Comparison of ENCODE assay signal across 16 mouse cellular contexts in genomic region chr3:123332330-123333054, GRCm38 (mm10). TPM values are rescaled to one million over a fixed set of nuclear protein-coding genes. Genes with fewer than 3 reads are reported as not detected.
DNase-seq lines count a peak whose midpoint lies in the region; ATAC-seq and TF ChIP-seq lines count a peak whose summit lies in the region.
"Had no signal": no experiment of that assay in that cellular context is flagged by ENCODE, and none has a peak within 500 bp of the region (broad histone marks: within the 10 kb centered on the region; RNA-seq: fewer than 3 reads in every experiment).

No protein-coding gene starts in this region.

- no peak overlapping the region for H3K9ac ChIP-seq in heart, embryonic 16.5 days (ENCODE audit: low read length)
- H3K9ac ChIP-seq in stomach, postnatal 0 days (ENCODE audit: low read length), result no peak overlapping the region
- H3K9ac ChIP-seq in forebrain, embryonic 14.5 days (ENCODE audit: low read length), result no peak overlapping the region
- H3K9ac ChIP-seq: liver, embryonic 13.5 days had no signal

- intact Hi-C loops in heart, postnatal 36 days (cut with DNase I), result no loop called here

- peaks cover 15% of the 10 kb centered on the region for H3K36me3 ChIP-seq in heart, embryonic 16.5 days (ENCODE audit: control insufficient read depth, insufficient read depth)
- peaks cover 24% of the 10 kb centered on the region for H3K36me3 ChIP-seq in megakaryocyte, embryonic 14.5 days (replicated peaks; ENCODE audit: low read length)
- 0 out of 2 replicates have a peak, but pooled peaks cover 3% of the 10 kb centered on the region for H3K36me3 ChIP-seq in stomach, postnatal 0 days (ENCODE audit: control insufficient read depth, insufficient read depth, low read length)
- H3K36me3 ChIP-seq in forebrain, embryonic 14.5 days (ENCODE audit: control insufficient read depth, insufficient read depth, low read length), result no peaks in the 10 kb centered on the region

- 72% methylated on average over 2 of the region's 2 CpGs for WGBS in heart, embryonic 16.5 days
- WGBS in stomach, postnatal 0 days, result 56% methylated on average over 2 of the region's 2 CpGs
- 87% methylated on average over 2 of the region's 2 CpGs for WGBS in forebrain, embryonic 14.5 days

- no peaks in the 10 kb centered on the region for H3K9me3 ChIP-seq in heart, embryonic 16.5 days (replicated peaks; ENCODE audit: control insufficient read depth, low read length)
- no peaks in the 10 kb centered on the region for H3K9me3 ChIP-seq in megakaryocyte, embryonic 14.5 days
- no peaks in the 10 kb centered on the region for H3K9me3 ChIP-seq in stomach, postnatal 0 days (ENCODE audit: control insufficient read depth, low read length)
- H3K9me3 ChIP-seq in forebrain, embryonic 14.5 days (replicated peaks; ENCODE audit: control insufficient read depth, low read length), result no peaks in the 10 kb centered on the region
- H3K9me3 ChIP-seq: liver, embryonic 13.5 days had no signal

- no peak for ATAC-seq in heart, embryonic 16.5 days (replicated peaks; ENCODE audit: extremely low read depth, insufficient read depth, low FRiP score)
- ATAC-seq in megakaryocyte, adult 5-6 weeks (ENCODE audit: poor library complexity, severe bottlenecking), result no peak
- ATAC-seq in hematopoietic stem cell, adult 5-6 weeks (replicated peaks in 1 of 2; ENCODE audit: insufficient read depth in 1 of 2, low FRiP score in 2 of 2, low TSS enrichment in 1 of 2, low read depth in 1 of 2, poor library complexity in 2 of 2, severe bottlenecking in 2 of 2), result peak; percentile 13 to 14; a peak in 3 of 4 replicates
- ATAC-seq in stomach, postnatal 0 days (ENCODE audit: low FRiP score, low TSS enrichment), result peak; percentile 41; the same call in 1 of the 2 replicates
- no peak for ATAC-seq in forebrain, embryonic 14.5 days
- ATAC-seq: CD4-positive, CD25-positive, alpha-beta regulatory T cell, adult 4 months; Patski had no signal

- no peak for TF ChIP-seq CTCF in stomach, postnatal 0 days (IDR thresholded peaks at IDR 0.05; ENCODE audit: low read depth)

- no peaks in the 10 kb centered on the region for H3K27me3 ChIP-seq in heart, embryonic 16.5 days (ENCODE audit: control insufficient read depth, insufficient read depth, low read length)
- no peaks in the 10 kb centered on the region for H3K27me3 ChIP-seq in megakaryocyte, embryonic 14.5 days (replicated peaks)
- H3K27me3 ChIP-seq in stomach, postnatal 0 days (ENCODE audit: control insufficient read depth, insufficient read depth, low read length), result no peaks in the 10 kb centered on the region
- H3K27me3 ChIP-seq in forebrain, embryonic 14.5 days (replicated peaks; ENCODE audit: control insufficient read depth, insufficient read depth, low read length), result no peaks in the 10 kb centered on the region
- H3K27me3 ChIP-seq: liver, embryonic 13.5 days; Patski had no signal

- H3K4me2 ChIP-seq in heart, embryonic 16.5 days (ENCODE audit: low read depth, low read length), result no peak overlapping the region
- H3K4me2 ChIP-seq in stomach, postnatal 0 days (replicated peaks; ENCODE audit: low read depth), result no peak overlapping the region
- H3K4me2 ChIP-seq in forebrain, embryonic 14.5 days (ENCODE audit: low read length), result no peak overlapping the region
- H3K4me2 ChIP-seq: liver, embryonic 13.5 days; midbrain, embryonic 11.5 days had no signal

- no peak for TF ChIP-seq EP300 in stomach, postnatal 0 days (optimal IDR thresholded peaks at IDR 0.05)

- H3K4me1 ChIP-seq in heart, embryonic 16.5 days (ENCODE audit: control insufficient read depth, insufficient read depth, low read length), result peaks cover 39% of the 10 kb centered on the region
- H3K4me1 ChIP-seq in megakaryocyte, embryonic 14.5 days, result peaks cover 22% of the 10 kb centered on the region
- H3K4me1 ChIP-seq in stomach, postnatal 0 days (replicated peaks; ENCODE audit: control insufficient read depth, insufficient read depth), result peaks cover 5% of the 10 kb centered on the region; the same call in 1 of the 2 replicates
- 0 out of 2 replicates have a peak, but pooled peaks cover 2% of the 10 kb centered on the region for H3K4me1 ChIP-seq in forebrain, embryonic 14.5 days (ENCODE audit: control insufficient read depth, insufficient read depth, low read length)
- H3K4me1 ChIP-seq: liver, embryonic 13.5 days had no signal

- no peak for DNase-seq in heart, postnatal 36 days
- no peak for DNase-seq in stomach, postnatal 0 days (ENCODE audit: low spot score)
- no peak for DNase-seq in right cerebral cortex, postnatal 36 days (ENCODE audit: low spot score in 2 of 2)
- DNase-seq in forebrain, embryonic 14.5 days (ENCODE audit: low spot score), result no peak
- DNase-seq: kidney, adult 18-20 months; right cerebral cortex, postnatal 4 days had no signal

- peak overlapping the region; percentile 29; the same call in 1 of the 2 replicates for H3K27ac ChIP-seq in heart, embryonic 16.5 days (ENCODE audit: low read length)
- H3K27ac ChIP-seq in stomach, postnatal 0 days (replicated peaks), result peak overlapping the region; percentile 70; the same call in 1 of the 2 replicates
- no peak overlapping the region for H3K27ac ChIP-seq in forebrain, embryonic 14.5 days (ENCODE audit: low read depth, low read length)
- H3K27ac ChIP-seq: layer of hippocampus, adult 2 months; liver, embryonic 13.5 days had no signal

- H3K4me3 ChIP-seq in heart, embryonic 16.5 days (ENCODE audit: low read length), result no peak overlapping the region
- peak overlapping the region; percentile 59 for H3K4me3 ChIP-seq in megakaryocyte, embryonic 14.5 days (replicated peaks)
- no peak overlapping the region for H3K4me3 ChIP-seq in stomach, postnatal 0 days (ENCODE audit: low read depth, low read length)
- no peak overlapping the region for H3K4me3 ChIP-seq in forebrain, embryonic 14.5 days (ENCODE audit: low read depth, low read length)
- H3K4me3 ChIP-seq: erythroblast, embryonic 14.5 days; layer of hippocampus, adult 2 months; liver, embryonic 13.5 days had no signal

RNA-seq across cellular contexts. Expression of gene Mettl14, which starts 53.4 kb away (rescaled TPM):
- polyA plus RNA-seq in heart, embryonic 16.5 days (2015; fragmentation: Nextera tagmentation; extraction: Ambion mirVana), result 19.8 and 23.5 TPM in 2 replicates
- 10 to 100 TPM; 12.0 to 12.1 TPM for total RNA-seq in heart, postnatal 36 days (2021)
- polyA plus RNA-seq in megakaryocyte, embryonic 14.5 days (2012; ENCODE audit: insufficient read depth, low replicate concordance), result 4.4 TPM in 1 of 2 replicates, not detected in the other
- 13.0 and 17.3 TPM in 2 replicates for total RNA-seq in megakaryocyte, adult 5-6 weeks (2015)
- 14.7 and 20.0 TPM in 2 replicates for total RNA-seq in megakaryocyte, adult 5-6 weeks (2017)
- 32.3 and 54.1 TPM in 2 replicates for total RNA-seq in hematopoietic stem cell, adult 5-6 weeks (2017)
- 10.5 and 11.3 TPM in 2 replicates for polyA plus RNA-seq in stomach, postnatal 0 days (2015; fragmentation: Nextera tagmentation; extraction: Ambion mirVana)
- polyA plus RNA-seq in forebrain, embryonic 14.5 days (2014; fragmentation: Nextera tagmentation; extraction: Ambion mirVana), result 17.6 and 19.9 TPM in 2 replicates

Comparison
In these comparisons a context has a peak if more than half of its experiments do, and no peak if none do; other contexts are left out.
1. ATAC-seq: peak in hematopoietic stem cell, adult 5-6 weeks (2 of 2) and stomach, postnatal 0 days (single experiment); none in heart, embryonic 16.5 days (single experiment), megakaryocyte, adult 5-6 weeks (single experiment) and forebrain, embryonic 14.5 days (single experiment).